Mouse (Mus musculus): ENCODE data around the gene Ppp1r3a. TPM values are rescaled to one million over a fixed set of nuclear protein-coding genes. Genes with fewer than 3 reads are reported as not detected.

Ppp1r3a gene
- total RNA-seq, 2 experiments from 2014 or later: not detected

Other genes starting within 250 kb of the Ppp1r3a start
- 10 to 100 TPM; 12.3 to 18.6 TPM for gene Foxp2, start 146.1 kb upstream of the Ppp1r3a start, total RNA-seq (2021)